In the genomic region with DNA sequence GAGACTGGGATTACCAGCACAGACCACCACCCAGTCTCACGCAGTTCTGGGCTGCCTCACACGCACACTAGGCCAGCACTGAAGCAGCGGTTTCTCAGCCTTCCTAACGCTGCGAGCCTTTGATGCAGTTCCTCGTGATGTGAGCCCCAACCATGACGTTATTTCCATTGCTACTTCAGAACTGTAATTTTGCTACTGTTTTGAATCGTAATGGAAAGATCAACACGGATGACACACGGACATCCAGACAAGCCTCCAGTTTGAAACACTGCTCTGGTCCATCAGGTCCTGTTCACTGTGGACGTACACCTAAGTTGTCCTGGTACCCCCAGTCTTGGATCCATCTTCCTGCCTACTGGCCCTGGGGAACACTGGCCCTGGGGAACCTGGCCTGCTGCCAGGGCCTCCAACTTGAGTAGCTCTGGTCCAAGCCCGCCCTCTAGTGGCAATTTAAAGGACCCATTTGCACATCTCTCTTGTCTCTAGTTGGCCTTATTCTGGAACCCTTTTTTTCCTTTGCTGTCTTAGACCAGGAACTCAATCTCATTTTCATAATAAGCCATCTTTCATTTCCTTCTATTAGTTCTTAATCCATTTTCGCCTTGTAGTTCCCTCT, we compare ENCODE assay signal across 9 mouse cellular contexts. TPM values are rescaled to one million over a fixed set of nuclear protein-coding genes. Genes with fewer than 3 reads are reported as not detected.
DNase-seq lines count a peak whose midpoint lies in the region; ATAC-seq lines count a peak whose summit lies in the region.
"Had no signal": no experiment of that assay in that cellular context is flagged by ENCODE, and none has a peak within 500 bp of the region (broad histone marks: within the 10 kb centered on the region; RNA-seq: fewer than 3 reads in every experiment).

No protein-coding gene starts in this region.

- no peak overlapping the region for H3K27ac ChIP-seq in neural tube, embryonic 15.5 days (replicated peaks)
- no peak overlapping the region for H3K27ac ChIP-seq in intestine, embryonic 16.5 days (ENCODE audit: low read length)
- no peak overlapping the region for H3K27ac ChIP-seq in stomach, embryonic 16.5 days (ENCODE audit: low read length)
- H3K27ac ChIP-seq: embryonic facial prominence, embryonic 15.5 days had no signal

- no peaks in the 10 kb centered on the region for H3K9me3 ChIP-seq in neural tube, embryonic 15.5 days (replicated peaks)
- no peaks in the 10 kb centered on the region for H3K9me3 ChIP-seq in intestine, embryonic 16.5 days (ENCODE audit: control insufficient read depth, low read length)
- no peaks in the 10 kb centered on the region for H3K9me3 ChIP-seq in stomach, embryonic 16.5 days (replicated peaks; ENCODE audit: control insufficient read depth, low read length)
- H3K9me3 ChIP-seq: embryonic facial prominence, embryonic 15.5 days had no signal

- H3K36me3 ChIP-seq in neural tube, embryonic 15.5 days, result peaks cover 13% of the 10 kb centered on the region
- H3K36me3 ChIP-seq in intestine, embryonic 16.5 days (ENCODE audit: control insufficient read depth, insufficient read depth, low read length), result no peaks in the 10 kb centered on the region; the same call in 1 of the 2 replicates
- no peaks in the 10 kb centered on the region; the same call in 1 of the 2 replicates for H3K36me3 ChIP-seq in stomach, embryonic 16.5 days (ENCODE audit: control insufficient read depth, insufficient read depth, low read length)

- no peaks in the 10 kb centered on the region for H3K4me1 ChIP-seq in neural tube, embryonic 15.5 days
- H3K4me1 ChIP-seq in intestine, embryonic 16.5 days (ENCODE audit: control insufficient read depth, insufficient read depth, low read length), result no peaks in the 10 kb centered on the region
- no peaks in the 10 kb centered on the region for H3K4me1 ChIP-seq in stomach, embryonic 16.5 days (ENCODE audit: control insufficient read depth, insufficient read depth, low read length)
- H3K4me1 ChIP-seq: embryonic facial prominence, embryonic 15.5 days had no signal

- DNase-seq in neural tube, embryonic 10.5 days (ENCODE audit: extremely low spot score, low spot score), result peak; percentile 64
- peak; percentile 70 for DNase-seq in cerebellum, adult 9-10 months
- peak; percentile 44 to 67 for DNase-seq in frontal cortex, postnatal 10 days (ENCODE audit: low spot score in 2 of 2)
- peak; percentile 49 to 57 for DNase-seq in left cerebral cortex, postnatal 36 days (ENCODE audit: low spot score in 2 of 2)
- peak; percentile 83 for DNase-seq in naive thymus-derived CD4-positive, alpha-beta T cell, adult 2 months (ENCODE audit: low read depth)

- H3K4me2 ChIP-seq in neural tube, embryonic 15.5 days, result no peak overlapping the region
- H3K4me2 ChIP-seq in intestine, embryonic 16.5 days (ENCODE audit: low read depth, low read length), result no peak overlapping the region
- no peak overlapping the region for H3K4me2 ChIP-seq in stomach, embryonic 16.5 days (ENCODE audit: low read depth, low read length)
- H3K4me2 ChIP-seq: embryonic facial prominence, embryonic 15.5 days had no signal

- WGBS in neural tube, embryonic 15.5 days, result 69% methylated on average over 13 of the region's 13 CpGs
- WGBS in intestine, embryonic 16.5 days, result 62% methylated on average over 13 of the region's 13 CpGs
- WGBS in stomach, embryonic 16.5 days, result 63% methylated on average over 13 of the region's 13 CpGs

- H3K27me3 ChIP-seq in neural tube, embryonic 15.5 days (replicated peaks), result no peaks in the 10 kb centered on the region
- H3K27me3 ChIP-seq in intestine, embryonic 16.5 days (replicated peaks; ENCODE audit: control insufficient read depth, insufficient read depth, low read length), result no peaks in the 10 kb centered on the region
- H3K27me3 ChIP-seq in stomach, embryonic 16.5 days (ENCODE audit: control insufficient read depth, insufficient read depth, low read length), result no peaks in the 10 kb centered on the region
- H3K27me3 ChIP-seq: embryonic facial prominence, embryonic 15.5 days had no signal

- no peak overlapping the region for H3K4me3 ChIP-seq in neural tube, embryonic 15.5 days (replicated peaks)
- no peak overlapping the region for H3K4me3 ChIP-seq in intestine, embryonic 16.5 days (ENCODE audit: low read length)
- H3K4me3 ChIP-seq in stomach, embryonic 16.5 days (replicated peaks; ENCODE audit: low read length), result no peak overlapping the region
- H3K4me3 ChIP-seq: embryonic facial prominence, embryonic 15.5 days had no signal

- ATAC-seq in neural tube, embryonic 15.5 days (ENCODE audit: low FRiP score), result no peak
- ATAC-seq in intestine, embryonic 16.5 days, result peak; percentile 58; the same call in 1 of the 2 replicates
- ATAC-seq in stomach, embryonic 16.5 days (ENCODE audit: insufficient read depth, low FRiP score), result peak; percentile 40; the same call in 1 of the 2 replicates

- H3K9ac ChIP-seq in neural tube, embryonic 15.5 days (replicated peaks), result no peak overlapping the region
- no peak overlapping the region for H3K9ac ChIP-seq in intestine, embryonic 16.5 days (ENCODE audit: low read depth, low read length)
- H3K9ac ChIP-seq in stomach, embryonic 16.5 days (ENCODE audit: low read length), result no peak overlapping the region
- H3K9ac ChIP-seq: embryonic facial prominence, embryonic 15.5 days had no signal

- intact Hi-C loops in left cerebral cortex, postnatal 36 days (cut with DNase I), result loop anchor here (1.0 to 10.0 kb wide), 3 partner anchors 91 to 283 kb away; no protein-coding TSS in a partner anchor

RNA-seq across cellular contexts. Expression of gene Snrpf, which starts 12.1 kb away (rescaled TPM):
- polyA plus RNA-seq in neural tube, embryonic 15.5 days (2015; fragmentation: Nextera tagmentation; extraction: Ambion mirVana), result 58.2 and 71.7 TPM in 2 replicates
- 88.2 and 94.6 TPM in 2 replicates for polyA plus RNA-seq in intestine, embryonic 16.5 days (2015; fragmentation: Nextera tagmentation; extraction: Ambion mirVana)
- total RNA-seq in left cerebral cortex, postnatal 36 days (2021), result 10 to 100 TPM; 14.9 to 17.3 TPM
- polyA plus RNA-seq in stomach, embryonic 16.5 days (2015; fragmentation: Nextera tagmentation; extraction: Ambion mirVana), result 83.3 and 93.2 TPM in 2 replicates

RNA-seq across cellular contexts. Expression of gene Ccdc38, which starts 36.9 kb away (rescaled TPM):
- polyA plus RNA-seq in neural tube, embryonic 15.5 days (2015; fragmentation: Nextera tagmentation; extraction: Ambion mirVana), result 0.41 and 0.46 TPM in 2 replicates
- 0.10 and 0.17 TPM in 2 replicates for polyA plus RNA-seq in intestine, embryonic 16.5 days (2015; fragmentation: Nextera tagmentation; extraction: Ambion mirVana)
- not detected for total RNA-seq in left cerebral cortex, postnatal 36 days (2021)
- 0.25 and 0.35 TPM in 2 replicates for polyA plus RNA-seq in stomach, embryonic 16.5 days (2015; fragmentation: Nextera tagmentation; extraction: Ambion mirVana)

RNA-seq across cellular contexts. Expression of gene Amdhd1, which starts 37.5 kb away (rescaled TPM):
- polyA plus RNA-seq in neural tube, embryonic 15.5 days (2015; fragmentation: Nextera tagmentation; extraction: Ambion mirVana), result 0.06 and 0.11 TPM in 2 replicates
- polyA plus RNA-seq in intestine, embryonic 16.5 days (2015; fragmentation: Nextera tagmentation; extraction: Ambion mirVana), result 0.51 and 0.95 TPM in 2 replicates
- under 1 TPM; 0.37 to 0.75 TPM for total RNA-seq in left cerebral cortex, postnatal 36 days (2021)
- 1.3 and 1.7 TPM in 2 replicates for polyA plus RNA-seq in stomach, embryonic 16.5 days (2015; fragmentation: Nextera tagmentation; extraction: Ambion mirVana)
